Mouse (Mus musculus) adrenal gland, adult (tissue): Measurements from ENCODE around the gene Macrod2.

ENCODE experiments used
- DNase-seq, 2 experiments: peaks; one replicate each; pipeline ENCODE4 v3.0.0; 2022 to 2023; ENCODE audit warnings: low spot score in 1 of 2; ENCODE audit not compliant: inconsistent age in 2 of 2

Gene Macrod2

GRCm38 (mm10) chr2:142407341-142407740, 2012.2 kb downstream of the Macrod2 start:
- no peak for DNase-seq

GRCm38 (mm10) chr2:142410124-142410523, 2015.0 kb downstream of the Macrod2 start:
- no peak for DNase-seq

GRCm38 (mm10) chr2:142433126-142433525, 2038.0 kb downstream of the Macrod2 start:
- no peak for DNase-seq

GRCm38 (mm10) chr2:142434731-142435130, 2039.6 kb downstream of the Macrod2 start:
- DNase-seq, result no peak

- DNase-seq, result peak; percentile 27 to 85
Measured at GRCm38 (mm10) chr2:142437606-142438461, 2042.7 kb downstream of the Macrod2 start.
